Mouse (Mus musculus) retina, embryonic 14.5 days (tissue): ENCODE data around the gene Khdrbs2.

Source experiments
- DNase-seq: peaks from one replicate; pipeline ENCODE4 v3.0.0-alpha.2; 2015; ENCODE audit warnings: low spot score

Gene Khdrbs2

DNA sequence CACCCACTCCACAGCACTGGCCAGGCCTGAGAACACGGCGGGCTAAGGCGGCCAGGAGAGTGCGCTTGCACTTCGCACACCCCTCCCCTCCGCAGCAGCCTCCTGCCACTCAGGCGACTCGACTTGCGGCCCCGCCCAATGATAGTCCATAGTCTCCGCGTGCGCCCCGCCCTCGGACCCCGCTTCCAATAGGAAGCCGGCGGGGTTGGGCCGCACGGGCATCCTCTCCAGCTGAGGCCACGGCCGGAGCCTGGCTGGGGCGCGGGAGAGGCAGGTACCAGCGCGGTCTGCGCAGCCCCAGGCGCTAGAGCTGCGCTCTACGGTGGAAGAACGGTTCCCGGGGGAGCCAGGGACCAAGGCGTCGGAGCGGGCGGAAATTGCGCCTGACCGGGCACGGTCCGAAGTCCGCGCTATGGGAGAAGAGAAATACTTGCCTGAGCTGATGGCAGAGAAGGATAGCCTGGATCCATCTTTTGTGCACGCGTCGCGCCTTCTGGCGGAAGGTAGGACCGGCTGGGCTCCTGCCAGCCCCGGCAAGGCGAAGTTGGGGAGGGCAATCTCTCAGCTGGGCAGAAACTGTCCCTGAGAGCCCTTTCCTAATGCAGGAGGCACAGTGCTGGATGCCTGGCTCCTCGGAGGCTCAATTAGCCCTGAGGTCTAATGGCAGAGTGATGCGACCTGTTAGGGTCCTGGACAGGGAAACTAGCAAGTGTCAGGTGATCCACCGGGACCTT is at the start of gene Khdrbs2:
Gene Khdrbs2, plus strand, starts transcription at position 209 of the 734 bp plus-strand sequence.
- DNase-seq, result peak; percentile 95

DNA sequence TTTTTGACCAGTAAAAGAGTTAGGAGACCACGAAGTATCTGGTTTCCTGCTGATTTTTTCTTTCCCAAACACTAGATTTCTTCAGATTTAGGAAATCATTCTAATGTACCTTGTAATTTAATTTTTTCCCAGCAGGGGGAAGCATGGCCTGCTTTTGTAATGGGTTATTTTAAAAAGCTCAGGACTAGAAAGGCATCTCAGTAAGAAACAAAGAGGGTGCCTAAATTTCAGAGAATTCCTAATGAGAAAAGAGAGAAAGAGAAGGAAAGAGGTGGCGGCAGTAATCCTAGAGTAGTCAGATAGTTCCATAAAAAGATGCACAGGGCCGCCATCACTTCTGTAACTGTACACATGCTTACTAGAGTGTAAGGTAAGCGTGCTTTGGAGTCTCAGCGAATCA is 2.1 kb downstream of the Khdrbs2 start:
- DNase-seq, result peak; percentile 83

DNA sequence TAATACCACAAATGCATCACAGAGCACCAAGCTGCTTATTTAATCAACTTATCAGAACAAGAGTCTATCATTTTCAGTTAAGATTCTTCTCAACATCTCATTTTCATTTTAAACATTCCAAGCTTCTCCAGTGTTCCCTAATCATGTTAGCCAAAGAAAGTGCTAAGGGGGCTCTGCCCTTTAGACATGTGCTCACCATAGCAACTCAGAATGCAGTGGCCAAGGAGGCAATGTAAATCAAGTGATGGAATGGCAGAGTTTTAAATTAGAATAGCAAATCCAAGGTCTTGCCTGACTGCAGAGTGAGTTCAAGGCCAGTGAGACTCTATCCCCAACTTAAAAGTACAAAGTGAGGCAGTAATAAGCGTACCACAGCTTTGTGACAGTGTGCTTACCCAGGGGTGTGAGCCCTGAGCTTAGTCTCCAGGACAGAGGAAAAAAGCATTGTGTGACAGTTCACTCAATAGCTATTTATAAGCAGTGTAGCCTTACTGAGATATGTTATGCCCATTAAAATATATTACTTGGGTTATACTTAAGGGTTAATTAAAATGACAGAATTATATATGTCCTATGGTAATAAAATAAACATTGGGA is 27.2 kb downstream of the Khdrbs2 start:
- DNase-seq, result no peak

DNA sequence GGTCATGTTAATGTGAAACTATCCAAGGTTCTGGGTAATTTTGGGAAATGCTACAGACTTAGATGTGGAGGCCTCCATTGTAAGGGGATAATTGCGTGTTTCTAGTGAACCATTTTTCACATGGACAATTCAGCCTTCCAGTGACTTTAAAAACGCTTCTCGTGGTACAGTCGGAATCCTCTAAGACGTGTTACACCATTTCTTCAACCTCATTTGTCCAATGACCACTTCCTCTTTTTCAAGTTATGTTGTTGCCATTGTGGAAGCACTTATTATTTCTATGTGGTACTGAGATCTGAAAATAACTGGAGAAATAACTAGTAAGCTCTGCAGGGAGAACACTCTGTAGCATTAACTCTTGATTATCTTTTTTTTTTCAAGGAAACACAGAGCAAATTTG is 75.9 kb downstream of the Khdrbs2 start:
- no peak for DNase-seq

DNA sequence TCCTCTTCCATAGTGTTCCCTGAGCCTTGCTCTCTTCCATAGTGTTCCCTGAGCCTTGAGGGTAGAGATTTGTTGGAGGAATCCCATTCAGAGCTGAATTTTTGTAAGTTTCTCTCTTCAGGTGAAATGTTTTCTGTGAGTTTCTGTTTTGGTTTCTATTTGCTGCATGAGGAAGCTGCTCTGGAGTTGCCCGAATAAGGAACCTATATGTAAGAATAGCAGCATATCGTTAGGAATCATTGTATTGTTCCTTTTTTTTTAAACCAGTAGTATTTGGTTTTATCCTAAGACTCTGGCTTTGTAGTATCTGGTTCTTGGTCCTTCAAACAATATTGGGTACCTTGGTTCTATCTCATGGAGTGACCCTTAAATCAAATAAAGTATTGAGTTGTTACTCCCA is 77.1 kb downstream of the Khdrbs2 start:
- no peak for DNase-seq

DNA sequence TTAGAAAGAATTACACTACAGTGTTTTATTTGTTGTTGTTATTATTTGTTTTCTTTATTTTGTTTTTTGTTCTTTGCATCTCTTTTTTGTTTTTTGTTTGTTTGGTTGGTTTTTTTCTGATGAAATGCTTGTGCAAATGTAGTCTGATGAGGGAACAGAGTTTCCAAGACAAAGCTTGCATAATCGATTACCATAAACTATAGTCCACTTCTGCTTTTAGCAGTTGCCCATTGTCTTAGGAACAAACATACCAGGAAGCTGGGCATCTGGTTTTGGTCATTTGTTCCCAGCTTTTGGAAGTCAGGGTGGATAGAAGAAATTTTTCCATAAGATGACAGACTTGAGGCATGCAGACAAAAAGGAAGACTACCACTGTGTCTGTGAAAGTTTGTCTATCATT is 77.8 kb downstream of the Khdrbs2 start:
- no peak for DNase-seq

DNA sequence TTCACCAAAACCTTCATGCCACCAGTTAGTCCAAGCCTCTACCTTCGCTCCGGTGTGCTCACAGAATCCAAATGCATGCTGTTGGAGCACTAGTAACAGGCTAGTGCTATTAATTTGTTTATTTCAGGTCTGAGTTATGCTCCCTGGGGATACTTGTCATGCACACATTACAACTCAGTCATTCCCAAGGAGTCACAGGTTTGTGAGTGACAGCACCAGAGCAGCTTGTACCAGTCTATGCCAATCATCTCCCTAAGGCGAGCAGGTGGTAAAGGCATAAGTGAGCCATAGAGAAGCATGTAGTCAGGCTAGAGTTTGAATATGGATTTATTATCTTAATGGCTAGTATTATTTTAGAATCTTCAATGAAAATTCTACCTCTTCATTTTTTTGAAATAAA is 86.4 kb downstream of the Khdrbs2 start:
- no peak for DNase-seq

DNA sequence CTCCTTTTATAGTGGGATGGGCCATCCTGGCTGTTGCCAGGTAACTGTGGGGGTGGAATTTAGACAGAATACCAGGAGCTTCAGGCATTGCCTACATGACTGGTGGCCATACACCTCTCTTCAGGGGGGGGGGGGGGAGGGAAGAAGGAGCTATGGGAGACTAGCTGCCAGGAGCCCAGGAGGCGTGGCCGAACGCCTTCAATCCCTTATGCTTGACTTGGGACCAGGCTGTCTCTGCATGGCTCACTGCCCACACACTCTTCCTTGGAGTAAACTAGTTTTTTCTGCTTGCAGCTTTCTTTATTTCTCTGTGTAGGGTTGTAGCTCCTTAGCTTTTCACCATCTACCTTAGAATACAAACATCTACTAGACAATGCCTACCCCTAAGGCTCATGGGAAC is 98.0 kb downstream of the Khdrbs2 start:
- DNase-seq, result no peak

DNA sequence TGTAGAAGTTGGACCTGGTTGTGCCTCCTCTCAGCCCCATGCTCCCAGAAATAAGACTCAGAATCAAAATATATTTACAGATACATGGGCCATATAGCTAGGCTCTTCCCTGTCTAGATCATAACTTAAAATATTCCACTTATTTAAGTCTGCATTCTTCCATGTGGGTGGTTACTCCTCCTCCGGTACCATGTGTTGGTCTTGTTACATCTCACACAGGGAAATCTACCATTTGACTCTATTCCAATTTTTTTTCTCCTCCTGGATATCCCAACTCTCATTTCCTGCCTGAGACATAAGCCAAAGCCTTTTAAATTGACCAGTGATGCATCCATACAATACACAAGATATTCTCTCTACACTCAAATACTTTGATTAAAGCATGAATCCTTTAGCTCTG is 122.2 kb downstream of the Khdrbs2 start:
- no peak for DNase-seq

DNA sequence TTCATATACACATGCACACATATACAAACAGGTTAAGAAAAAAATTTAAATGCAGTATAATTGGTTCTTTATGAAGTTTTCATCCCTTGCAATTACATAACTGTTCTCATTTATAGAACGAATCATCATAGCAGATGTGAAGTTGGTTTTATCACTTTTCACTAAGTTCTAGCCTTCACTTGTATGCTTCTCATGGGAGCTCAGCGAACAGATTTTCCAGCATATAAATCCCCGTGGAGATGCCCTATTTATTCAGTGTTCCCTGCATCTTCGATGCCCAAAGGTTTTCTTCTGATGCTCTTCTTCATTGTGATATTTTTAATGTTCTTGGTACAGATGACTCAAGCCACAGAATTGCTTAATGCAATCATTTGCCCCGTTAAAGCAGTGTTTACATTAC is 128.9 kb downstream of the Khdrbs2 start:
- DNase-seq, result no peak

DNA sequence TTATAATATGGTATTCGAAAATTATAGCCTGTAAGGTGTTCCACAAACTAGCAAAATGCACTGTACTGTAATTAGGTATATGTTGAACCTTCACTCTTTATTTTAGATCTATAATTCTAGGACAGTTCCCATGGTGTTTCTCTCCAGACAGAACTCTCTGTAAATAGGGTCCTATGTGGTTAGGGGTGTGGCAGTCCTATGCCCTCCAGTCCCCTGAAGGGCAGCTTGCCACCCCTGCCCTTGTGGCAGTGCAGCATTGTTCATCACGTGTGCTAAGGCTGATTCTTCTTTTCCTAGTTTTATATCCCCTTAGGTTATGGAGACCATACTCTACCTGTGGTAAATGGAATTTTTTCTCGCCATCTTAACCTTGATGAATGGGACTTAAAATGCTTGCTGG is 136.6 kb downstream of the Khdrbs2 start:
- no peak for DNase-seq

DNA sequence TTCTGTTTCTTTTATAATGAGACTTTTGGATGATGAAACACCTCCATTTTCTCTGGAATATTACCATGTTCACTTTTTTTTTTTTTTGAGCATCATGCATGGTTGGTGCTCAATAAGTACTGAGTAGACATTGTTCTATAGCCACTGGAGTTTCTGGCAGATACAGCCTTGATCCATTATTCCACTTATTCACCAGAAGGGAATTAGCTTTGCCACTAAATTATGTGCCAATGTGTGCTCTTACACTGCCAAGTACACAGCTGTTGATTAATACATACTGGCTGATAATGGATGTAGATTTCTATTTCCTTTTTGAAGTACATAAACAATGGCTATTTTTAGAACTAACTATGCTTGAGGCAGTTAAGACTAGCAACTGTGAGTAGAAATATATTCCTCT is 137.1 kb downstream of the Khdrbs2 start:
- DNase-seq, result no peak

DNA sequence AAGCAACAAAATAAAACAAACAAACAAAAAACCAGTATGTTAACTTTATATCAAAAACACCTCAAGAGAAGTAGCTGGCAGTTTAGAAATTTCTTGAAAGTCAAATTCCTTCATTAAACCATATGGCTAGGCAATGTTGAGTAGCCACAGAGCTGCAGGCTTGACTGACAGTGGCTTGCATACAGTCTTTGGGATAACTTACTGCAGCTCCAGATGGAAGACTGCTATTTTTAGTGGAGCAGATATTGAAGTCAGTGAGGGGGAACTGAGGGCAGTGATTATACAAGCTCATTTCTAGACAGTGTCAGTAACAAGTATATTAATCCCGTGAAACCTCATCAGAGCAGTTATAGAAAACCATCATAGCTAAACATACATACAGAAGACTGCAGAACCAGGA is 166.6 kb downstream of the Khdrbs2 start:
- DNase-seq, result no peak

DNA sequence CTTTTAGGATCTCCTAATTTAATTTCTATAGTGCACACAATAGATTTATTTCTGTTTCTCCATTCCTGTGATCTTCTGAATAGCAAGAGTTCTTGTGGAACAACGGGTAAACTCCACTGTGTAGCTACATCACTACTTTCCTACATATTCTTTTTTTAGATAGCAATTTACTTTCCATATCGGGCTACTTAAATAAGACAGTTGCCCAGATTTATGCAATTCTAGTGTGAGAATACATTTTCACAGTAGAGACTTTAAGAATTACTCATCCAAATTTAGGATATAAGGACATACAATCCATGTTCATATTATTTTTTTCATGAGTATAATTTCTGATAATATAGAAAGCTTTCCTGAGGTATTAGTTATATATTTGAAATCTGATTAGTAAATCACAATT is 175.0 kb downstream of the Khdrbs2 start:
- DNase-seq, result no peak

DNA sequence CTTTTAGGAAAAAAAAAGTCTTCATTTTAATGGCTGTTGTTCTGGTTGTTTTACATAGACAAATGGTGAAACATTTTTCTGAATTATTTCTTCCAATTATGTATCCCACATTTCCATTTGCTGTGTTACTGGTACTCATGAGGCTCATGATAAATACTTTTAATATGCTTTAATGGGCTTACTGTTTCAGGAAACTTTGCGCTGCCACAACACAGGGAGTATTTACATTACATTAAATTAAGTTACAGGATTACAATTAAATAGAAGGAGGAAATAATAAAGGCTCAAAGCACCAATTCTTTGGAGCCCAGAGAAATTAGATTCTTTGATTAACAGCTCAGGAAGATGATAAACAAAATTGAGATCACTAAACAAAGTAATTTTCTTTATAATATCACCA is 179.6 kb downstream of the Khdrbs2 start:
- DNase-seq, result no peak

DNA sequence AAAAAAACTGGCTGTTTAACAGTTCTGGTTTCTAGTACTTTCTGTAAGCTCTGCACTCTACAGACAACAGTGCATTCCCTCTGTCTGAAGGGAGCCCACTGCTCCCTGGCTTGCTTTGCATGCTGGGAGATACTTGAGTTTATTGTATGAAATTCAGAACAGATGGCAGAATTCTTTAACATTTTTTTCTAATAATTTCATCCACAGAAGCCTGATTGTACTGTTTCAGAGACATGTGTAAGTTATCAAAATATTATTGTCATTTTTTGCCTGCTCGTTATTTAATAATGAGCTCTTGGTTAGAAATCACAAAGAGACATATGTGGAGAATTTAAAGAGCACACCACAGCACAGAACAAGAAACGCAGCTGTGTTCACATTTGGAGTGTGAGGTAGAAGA is 191.0 kb downstream of the Khdrbs2 start:
- DNase-seq, result no peak

DNA sequence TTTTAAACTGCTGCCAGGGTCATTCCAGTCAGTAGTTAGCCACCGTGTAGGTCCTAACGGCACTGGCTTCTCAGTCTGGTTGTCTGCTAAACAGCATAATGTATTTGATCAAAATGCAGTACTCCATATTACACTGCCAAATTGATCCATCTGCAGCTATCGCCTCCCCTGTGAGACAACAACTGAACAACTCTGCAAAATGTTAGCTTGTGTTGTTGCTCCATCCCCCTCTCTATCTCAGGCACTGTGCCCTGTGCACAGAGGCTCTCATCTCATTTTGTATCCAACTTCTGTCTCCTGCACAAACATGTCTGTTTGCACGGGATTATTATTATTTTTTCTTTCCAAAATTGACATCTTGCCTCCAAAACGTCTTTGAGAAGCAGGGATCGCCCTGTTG is 225.0 kb downstream of the Khdrbs2 start:
- DNase-seq, result no peak

DNA sequence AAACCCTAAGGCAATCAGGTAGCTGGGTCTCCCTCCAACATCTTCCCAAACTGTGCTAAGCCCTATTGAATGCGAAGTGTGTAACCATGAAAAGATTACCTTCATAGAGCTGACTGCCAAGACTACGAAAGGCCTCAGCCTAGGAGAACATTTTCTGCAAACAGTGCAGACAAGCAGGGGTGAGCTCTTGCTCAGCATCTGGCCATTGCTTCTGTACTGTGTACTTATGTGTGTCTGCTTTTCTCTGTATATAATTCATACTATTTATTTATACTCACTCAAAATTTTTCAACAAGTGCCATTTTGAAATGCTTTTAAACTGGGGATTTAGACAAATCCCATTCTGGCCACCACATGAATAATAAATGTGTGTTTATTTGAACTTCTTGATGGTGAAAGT is 235.1 kb downstream of the Khdrbs2 start:
- DNase-seq, result no peak

DNA sequence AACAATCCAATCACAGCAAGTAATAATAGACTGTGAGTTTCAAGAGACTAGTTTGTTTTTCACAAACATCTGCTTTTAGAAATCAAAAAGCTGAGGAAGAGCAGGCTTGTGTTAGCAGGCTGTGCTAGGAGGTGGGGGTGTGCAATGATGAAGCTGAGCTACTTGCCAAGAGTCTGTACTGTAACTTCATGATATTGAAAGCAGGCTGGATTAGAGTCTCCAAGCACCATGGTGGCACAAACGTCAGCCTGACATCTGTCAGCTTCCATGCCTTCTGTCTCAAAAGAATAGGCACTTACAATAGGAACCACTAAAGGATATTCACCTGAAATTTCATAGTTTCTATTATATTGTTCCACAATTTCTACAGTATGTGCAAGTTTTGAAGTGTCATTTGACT is 255.9 kb downstream of the Khdrbs2 start:
- DNase-seq, result no peak

DNA sequence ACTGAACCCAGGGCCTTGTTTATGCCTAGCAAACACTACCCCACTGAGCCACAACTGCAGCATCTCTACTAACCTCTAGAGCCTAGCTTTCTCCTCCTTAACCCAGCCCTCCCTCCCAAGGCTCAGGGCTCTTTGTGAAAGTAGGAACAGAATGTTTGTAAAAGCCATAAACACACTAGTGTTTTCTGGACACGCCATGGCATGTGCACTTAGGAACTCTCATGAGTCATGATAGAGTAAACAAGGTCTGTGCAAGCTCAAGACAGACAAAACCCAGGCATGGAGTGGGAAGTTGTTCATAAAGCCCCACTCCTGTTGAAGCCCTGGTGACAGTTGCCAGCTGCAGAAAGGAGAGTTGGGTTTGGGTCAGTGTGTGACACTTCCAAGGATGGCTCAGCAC is 257.0 kb downstream of the Khdrbs2 start:
- no peak for DNase-seq

DNA sequence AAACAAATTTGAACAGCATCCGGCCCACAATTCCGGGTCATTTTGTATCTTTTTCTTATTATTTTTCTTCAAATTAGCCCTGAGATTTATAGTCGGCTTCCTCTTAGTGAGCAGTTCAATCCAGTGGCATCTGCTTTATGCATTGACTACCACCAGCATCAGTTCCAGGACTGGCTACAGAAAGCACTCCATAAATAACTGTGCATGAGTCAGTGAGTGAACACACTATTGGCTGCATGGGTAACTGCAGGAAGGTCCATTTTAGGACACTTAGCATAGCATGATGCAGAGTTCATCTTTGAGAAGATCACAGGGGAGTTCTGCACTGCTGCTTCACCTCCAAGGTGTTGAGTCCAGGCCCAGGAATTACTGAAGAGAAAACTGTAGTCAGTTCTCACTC is 258.0 kb downstream of the Khdrbs2 start:
- no peak for DNase-seq

DNA sequence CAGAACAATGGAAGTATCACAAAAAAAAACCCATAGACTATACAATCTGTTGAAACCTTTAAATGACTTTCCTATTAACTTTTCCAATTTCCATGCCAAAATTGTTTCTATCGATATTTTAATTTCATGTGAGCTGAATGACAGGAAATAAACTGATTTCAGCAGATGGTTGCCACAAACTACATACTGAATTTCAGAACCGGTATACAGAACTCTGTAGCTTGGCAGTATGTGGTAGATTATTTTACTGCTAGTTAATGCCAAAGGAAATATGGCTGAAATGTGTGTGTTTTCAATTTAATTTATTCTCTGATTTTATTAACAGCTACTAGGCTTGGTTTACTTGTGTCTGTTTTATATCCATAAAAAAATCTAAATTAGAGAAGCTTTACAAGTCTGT is 260.6 kb downstream of the Khdrbs2 start:
- no peak for DNase-seq

DNA sequence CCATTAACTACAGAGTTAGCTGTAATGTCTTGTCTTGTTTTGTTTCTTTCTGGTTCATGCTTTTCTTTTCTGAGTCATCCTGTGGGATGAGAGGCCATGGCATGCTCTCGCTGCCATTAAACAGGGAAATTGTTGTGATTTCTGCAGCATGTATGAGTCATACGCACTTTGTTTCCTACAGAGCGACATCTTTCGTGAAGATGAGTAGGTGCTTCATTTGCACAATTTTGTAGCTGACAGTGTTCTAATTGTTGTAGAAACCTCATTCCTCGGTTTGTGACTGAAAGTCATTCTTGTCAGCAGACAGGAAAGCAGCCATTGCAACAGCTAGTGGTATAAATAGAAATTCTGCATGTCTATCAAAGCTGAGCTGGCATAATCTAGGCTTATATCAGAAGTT is 271.4 kb downstream of the Khdrbs2 start:
- DNase-seq, result no peak

DNA sequence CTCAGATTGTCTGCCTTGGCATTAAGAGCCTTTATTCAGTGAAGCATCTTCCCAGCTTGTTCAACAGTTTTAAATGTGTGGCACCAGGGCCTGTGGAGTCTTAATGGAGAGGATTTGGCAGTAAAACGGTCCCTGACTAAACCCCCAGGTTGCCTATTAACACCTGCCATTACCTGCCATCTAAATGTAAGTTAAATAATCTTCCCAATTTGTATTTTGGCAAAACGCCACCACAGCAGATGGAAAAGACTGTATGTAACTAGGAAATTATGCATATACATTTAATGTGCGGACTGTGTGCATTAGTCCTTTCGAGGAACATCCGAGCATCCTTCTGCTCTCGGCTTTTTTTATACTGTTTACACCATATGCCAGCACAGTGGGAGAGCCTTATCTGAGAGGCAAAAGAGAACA is 290.6 kb downstream of the Khdrbs2 start:
- no peak for DNase-seq
